Mouse (Mus musculus) T-cell, adult 2 months (primary cell): Measurements from ENCODE around the gene Tmc1.

ENCODE experiments used
- DNase-seq: peaks from one replicate; pipeline ENCODE4 v3.0.0; 2022; ENCODE audit warnings: low spot score

The Tmc1 gene

DNA sequence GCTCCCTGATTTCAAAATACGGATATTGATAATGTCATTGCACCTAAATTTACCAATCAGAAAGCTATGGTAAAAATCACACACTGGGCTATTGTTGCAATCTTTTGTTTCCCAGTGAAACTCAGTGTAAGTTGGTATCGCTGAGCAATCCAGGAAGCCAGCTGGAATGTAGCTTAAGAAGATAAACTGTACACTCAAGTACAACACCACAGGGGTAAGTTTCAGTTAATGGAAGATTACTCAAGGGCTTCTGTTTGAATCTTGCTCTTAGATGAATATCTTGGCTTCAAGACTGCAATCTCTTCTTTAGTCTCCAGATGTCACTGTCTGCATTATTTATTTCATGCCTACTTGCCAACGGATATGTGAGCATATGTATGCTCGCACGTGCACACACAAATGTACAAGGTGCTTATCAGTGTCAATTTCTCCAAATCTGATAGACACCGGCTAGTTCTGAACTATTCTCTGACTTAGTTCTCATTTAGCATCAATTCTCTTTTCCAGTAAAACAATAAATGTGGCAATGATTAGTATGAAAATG, 156.4 kb downstream of the Tmc1 start:
- no peak for DNase-seq

DNA sequence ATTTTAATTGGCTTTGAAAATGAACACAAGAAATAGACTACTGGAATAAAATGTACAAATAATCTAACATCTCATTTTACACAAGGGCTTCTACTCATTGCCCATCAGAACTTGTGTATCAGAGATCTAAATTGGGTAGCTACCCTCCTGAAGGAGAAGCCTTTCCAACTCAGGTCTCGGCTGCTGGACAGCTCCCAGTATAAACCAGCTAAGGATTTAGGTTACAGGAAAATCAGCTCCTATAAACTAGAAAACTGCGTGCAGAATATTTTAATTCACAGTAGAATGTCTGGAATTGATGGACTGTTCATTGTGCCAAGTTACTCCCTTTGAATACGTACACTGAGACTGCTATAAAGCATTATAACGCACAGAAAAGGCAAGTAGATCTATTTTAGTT, 158.0 kb downstream of the Tmc1 start:
- no peak for DNase-seq

DNA sequence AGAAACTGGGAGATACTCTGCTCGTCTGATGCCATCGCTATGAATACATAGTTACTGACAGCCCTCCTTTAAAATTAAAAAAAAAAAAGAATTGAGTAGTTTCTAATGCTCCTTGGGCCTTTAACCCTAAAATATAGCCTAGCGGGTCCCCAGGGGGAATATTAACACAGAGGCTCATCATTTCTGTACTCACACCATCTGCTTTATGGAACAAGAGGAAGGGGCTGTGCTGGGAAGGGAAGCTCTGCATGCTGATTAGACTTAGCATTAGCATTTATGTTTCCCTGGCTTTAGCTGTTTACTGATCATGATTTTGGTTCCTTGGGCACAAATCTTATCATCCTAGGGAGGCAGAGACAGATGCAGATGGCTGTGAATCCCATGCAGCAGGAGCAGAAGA, 159.0 kb downstream of the Tmc1 start:
- DNase-seq, result no peak

DNA sequence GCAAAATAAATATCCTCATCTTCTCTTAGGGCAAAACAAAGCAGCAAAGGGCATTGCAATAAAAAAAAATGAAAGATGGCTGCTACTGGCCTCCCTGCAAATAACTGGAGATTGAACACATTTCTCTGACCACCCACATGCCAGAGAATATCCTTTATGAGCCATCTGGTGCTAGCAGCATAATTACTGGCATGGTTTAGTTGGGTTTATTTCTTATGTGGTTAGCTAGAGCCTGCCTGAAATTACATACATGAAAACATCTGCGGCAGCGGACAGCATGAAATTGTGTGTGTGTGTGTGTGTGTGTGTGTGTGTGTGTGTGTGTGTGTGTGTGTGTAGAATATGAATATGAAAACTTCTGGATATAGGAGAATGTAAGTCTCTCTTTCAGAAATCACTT, 161.2 kb downstream of the Tmc1 start:
- no peak for DNase-seq

DNA sequence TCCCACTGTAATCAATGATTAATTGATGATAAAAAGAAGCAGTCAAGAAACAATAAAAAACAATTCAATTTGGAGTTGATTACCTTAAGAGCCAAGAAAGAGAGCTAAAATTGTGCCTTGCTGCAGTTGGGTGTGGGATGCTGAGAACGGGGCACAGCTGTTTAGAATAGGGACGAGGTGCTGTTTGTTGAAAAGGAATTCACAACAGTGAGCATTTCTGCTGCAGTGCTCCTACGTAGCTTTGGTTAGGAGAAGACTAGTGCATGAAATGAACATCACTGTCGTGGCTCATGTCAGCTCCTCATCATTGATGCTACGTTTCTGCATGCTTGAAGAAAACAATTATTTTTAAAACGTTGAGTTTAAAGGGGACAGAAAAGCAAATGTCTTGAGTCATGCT, 166.7 kb downstream of the Tmc1 start:
- DNase-seq, result no peak

DNA sequence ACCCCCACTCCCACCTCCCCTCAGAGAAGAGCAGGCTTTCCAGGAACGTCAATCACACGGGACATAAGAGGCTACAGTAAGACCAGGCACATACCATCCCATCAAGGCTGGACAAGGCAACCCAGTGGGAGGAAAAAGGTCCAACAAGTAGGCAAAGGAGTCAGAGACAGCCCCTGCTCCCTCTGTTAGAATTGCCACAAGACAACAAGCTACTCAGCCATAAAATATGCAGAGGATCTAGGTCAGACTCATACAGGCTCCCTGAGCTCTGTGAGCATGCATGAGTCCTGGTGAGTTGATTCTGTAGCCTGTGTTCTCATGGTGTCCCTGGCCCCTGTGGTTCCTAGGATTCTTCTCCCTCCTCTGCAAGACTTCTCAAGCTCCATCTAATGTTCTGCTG, 178.3 kb downstream of the Tmc1 start:
- no peak for DNase-seq

DNA sequence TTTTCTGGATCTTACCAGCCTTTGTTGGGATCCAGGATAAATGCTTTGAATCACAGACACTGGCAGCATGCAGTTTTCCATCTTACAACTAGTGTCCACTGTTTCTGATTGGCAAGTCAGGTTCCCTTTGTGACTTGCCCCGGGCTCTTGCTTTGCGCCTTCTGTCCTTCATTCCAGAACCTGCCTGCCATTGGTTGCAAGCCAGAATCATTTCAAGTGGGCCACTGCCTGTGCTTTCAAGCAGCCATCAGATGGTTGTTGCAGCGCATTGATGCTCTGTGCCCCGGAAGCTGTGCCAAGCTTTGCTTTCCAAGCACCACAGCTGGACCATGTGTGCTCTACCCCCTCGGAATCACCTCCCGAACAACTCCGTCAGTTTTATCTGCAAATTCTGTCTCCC, 180.1 kb downstream of the Tmc1 start:
- no peak for DNase-seq

DNA sequence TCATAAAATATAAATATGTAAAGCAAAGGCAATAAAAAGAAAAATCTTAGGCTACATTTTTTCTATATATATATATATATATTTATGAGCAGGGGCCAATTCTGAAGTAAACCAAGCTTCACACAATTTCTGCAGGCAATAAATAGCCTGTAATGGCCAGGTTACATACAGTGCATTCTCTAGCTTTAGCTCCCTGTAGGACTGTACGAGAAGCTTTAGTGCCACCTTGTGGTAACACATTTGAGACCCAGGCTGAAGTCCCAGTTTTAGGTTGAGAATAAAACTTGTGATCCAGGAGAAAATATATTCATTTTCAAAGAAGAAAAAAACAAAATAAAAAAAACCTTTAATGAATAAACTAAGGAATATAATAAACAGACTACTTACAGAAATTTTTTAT, 189.8 kb downstream of the Tmc1 start:
- no peak for DNase-seq

DNA sequence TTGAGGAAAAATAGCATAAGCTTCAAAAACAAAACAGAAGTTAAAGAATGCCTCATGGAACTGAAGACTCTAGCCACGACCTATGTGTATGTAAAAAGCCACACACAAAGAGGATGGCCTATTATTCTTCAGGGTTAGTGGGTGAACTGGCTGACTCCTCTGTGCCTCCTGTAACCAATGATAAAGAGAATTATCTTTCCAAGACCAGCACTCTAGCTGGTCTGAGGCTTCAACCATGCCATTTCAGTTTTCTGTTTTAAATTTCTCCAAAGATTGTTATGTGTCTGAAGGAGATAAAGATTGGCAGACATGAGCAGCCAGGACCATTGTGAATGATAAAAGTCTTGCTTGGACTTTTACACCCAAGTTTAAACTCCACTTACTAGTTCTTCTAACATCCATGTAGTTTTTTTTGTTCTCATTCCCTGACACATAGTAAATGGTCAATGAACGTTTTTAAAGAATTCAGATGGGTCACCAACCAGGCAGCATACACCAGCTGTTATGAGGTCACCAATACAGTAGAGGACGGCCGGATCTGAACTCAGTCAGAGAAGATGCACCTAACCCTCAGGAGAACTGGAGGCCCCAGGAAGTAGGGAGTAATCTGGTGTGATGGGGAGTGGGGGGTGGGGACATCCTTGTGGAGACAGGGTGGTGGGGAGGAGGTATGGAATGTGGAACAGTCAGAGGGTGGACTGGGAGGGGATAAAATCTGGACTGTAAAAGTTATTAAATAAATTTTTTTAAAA, 192.2 kb downstream of the Tmc1 start:
- no peak for DNase-seq

DNA sequence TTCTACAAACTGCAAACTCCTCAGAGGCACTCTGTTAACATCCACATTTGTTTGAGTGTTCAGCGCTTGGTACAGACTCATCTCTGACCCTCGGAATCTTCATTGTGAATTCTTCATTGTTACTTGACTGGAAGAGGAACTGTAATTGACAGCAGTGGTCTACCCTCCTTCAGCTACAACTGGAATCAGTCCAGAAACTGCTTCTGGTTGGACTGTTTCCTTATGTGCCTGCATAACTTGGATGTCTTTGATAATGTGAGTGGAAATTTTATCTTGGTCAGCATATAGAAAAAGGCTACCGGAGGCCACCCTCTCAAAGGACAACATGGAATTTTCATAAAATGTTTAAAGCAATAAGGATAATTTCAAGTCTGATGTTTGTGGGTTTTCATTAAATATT, 192.9 kb downstream of the Tmc1 start:
- no peak for DNase-seq

DNA sequence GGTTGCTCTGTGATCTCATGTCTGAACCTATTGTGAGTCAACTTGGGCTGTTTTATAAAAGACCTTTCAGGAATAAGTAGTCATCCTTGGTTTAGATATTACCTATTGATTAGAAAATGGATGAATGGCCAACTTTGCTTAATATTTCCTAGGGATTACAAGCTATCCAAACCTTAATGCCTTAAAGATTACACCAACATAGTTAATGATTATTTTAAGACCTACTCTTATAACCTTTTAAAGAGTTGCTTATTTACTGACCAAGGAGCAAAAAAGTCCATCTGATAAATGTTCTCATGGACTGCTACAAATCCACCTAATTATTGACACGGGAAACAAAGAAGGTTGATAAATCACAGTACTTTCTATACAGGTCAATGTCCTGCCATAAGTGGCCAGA, 209.4 kb downstream of the Tmc1 start:
- no peak for DNase-seq
